Comparison of ENCODE assay signal across 15 mouse cellular contexts in the genomic region with DNA sequence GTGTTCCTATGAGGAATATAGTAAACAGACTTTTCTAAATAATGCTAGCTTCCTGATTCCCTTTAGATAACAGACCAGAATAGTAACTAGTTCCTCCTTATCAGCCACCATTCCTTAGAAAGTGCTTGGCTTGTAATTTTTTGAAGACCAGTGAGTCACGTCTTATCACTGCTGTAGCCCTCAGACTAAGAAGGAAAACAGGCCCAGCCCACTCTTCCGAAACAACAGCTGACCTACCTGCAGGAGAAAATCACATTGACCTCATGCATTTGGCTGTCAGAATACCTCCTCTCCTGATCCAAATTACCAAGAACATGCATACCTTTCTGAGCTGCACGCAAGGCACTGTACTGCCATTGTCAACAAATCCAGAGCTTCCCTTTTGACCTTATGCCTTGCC. TPM values are rescaled to one million over a fixed set of nuclear protein-coding genes. Genes with fewer than 3 reads are reported as not detected.
DNase-seq lines count a peak whose midpoint lies in the region; ATAC-seq lines count a peak whose summit lies in the region.
"Had no signal": no experiment of that assay in that cellular context is flagged by ENCODE, and none has a peak within 500 bp of the region (broad histone marks: within the 10 kb centered on the region; RNA-seq: fewer than 3 reads in every experiment).

No protein-coding gene starts in this region.

- peaks cover 80% of the 10 kb centered on the region for H3K4me1 ChIP-seq in heart, embryonic 13.5 days
- peaks cover 13% of the 10 kb centered on the region for H3K4me1 ChIP-seq in forebrain, embryonic 16.5 days (replicated peaks; ENCODE audit: control insufficient read depth, insufficient read depth, low read length)

- 29% methylated on average over 3 of the region's 3 CpGs for WGBS in heart, embryonic 13.5 days
- 40% methylated on average over 3 of the region's 3 CpGs for WGBS in large intestine, adult 2 months
- WGBS in forebrain, embryonic 16.5 days = 90% methylated on average over 3 of the region's 3 CpGs

- intact Hi-C loops in heart, postnatal 25 days (cut with DNase I) = loop anchor here (2.0 kb wide), 1 partner anchor 31 kb away; no protein-coding TSS in a partner anchor

- no peak overlapping the region for H3K9ac ChIP-seq in heart, embryonic 13.5 days
- no peak overlapping the region for H3K9ac ChIP-seq in forebrain, embryonic 16.5 days (replicated peaks; ENCODE audit: low read depth, low read length)
- H3K9ac ChIP-seq: embryonic facial prominence, embryonic 12.5 days; hindbrain, embryonic 12.5 days had no signal

- no peak for DNase-seq in heart, postnatal 25 days (ENCODE audit: low spot score)
- DNase-seq in lung, postnatal 36 days = peak; percentile 36
- DNase-seq in lung, postnatal 25 days (ENCODE audit: low spot score) = no peak
- peak; percentile 27 for DNase-seq in large intestine, adult 2 months (ENCODE audit: low read depth, low spot score)
- DNase-seq in cerebellum, adult 9-10 months = no peak
- DNase-seq: cerebellum, postnatal 25 days; right cerebral cortex, postnatal 25 days; thymus, postnatal 14 days had no signal

- no peaks in the 10 kb centered on the region for H3K36me3 ChIP-seq in heart, embryonic 13.5 days
- no peaks in the 10 kb centered on the region for H3K36me3 ChIP-seq in forebrain, embryonic 16.5 days (ENCODE audit: control insufficient read depth, insufficient read depth)
- H3K36me3 ChIP-seq: embryonic facial prominence, embryonic 12.5 days; hindbrain, embryonic 12.5 days had no signal

- no peaks in the 10 kb centered on the region for H3K9me3 ChIP-seq in heart, embryonic 13.5 days
- H3K9me3 ChIP-seq in forebrain, embryonic 16.5 days (ENCODE audit: control insufficient read depth, low read length) = no peaks in the 10 kb centered on the region
- H3K9me3 ChIP-seq: embryonic facial prominence, embryonic 12.5 days; hindbrain, embryonic 12.5 days; megakaryocyte, embryonic 14.5 days had no signal

- no peaks in the 10 kb centered on the region for H3K27me3 ChIP-seq in heart, embryonic 13.5 days (replicated peaks)
- H3K27me3 ChIP-seq in forebrain, embryonic 16.5 days (replicated peaks; ENCODE audit: control insufficient read depth, insufficient read depth, low read length) = no peaks in the 10 kb centered on the region
- H3K27me3 ChIP-seq: embryonic facial prominence, embryonic 12.5 days; hindbrain, embryonic 12.5 days; megakaryocyte, embryonic 14.5 days; Patski had no signal

- peak overlapping the region; percentile 90 for H3K27ac ChIP-seq in heart, embryonic 13.5 days (replicated peaks)
- H3K27ac ChIP-seq in forebrain, embryonic 16.5 days (ENCODE audit: low read length) = no peak overlapping the region
- H3K27ac ChIP-seq: embryonic facial prominence, embryonic 12.5 days; hindbrain, embryonic 12.5 days had no signal

- ATAC-seq in heart, embryonic 13.5 days (ENCODE audit: extremely low read depth, insufficient number of reproducible peaks, low FRiP score, low TSS enrichment) = no peak
- no peak for ATAC-seq in forebrain, embryonic 16.5 days
- ATAC-seq: CD4-positive, CD25-positive, alpha-beta regulatory T cell, adult 4 months; Patski had no signal

- H3K4me3 ChIP-seq in heart, embryonic 13.5 days = no peak overlapping the region
- H3K4me3 ChIP-seq in forebrain, embryonic 16.5 days (replicated peaks; ENCODE audit: low read length) = no peak overlapping the region
- H3K4me3 ChIP-seq: embryonic facial prominence, embryonic 12.5 days; hindbrain, embryonic 12.5 days; megakaryocyte, embryonic 14.5 days had no signal

- H3K4me2 ChIP-seq in heart, embryonic 13.5 days = no peak overlapping the region
- no peak overlapping the region for H3K4me2 ChIP-seq in forebrain, embryonic 16.5 days (ENCODE audit: low read length)
- H3K4me2 ChIP-seq: embryonic facial prominence, embryonic 12.5 days; hindbrain, embryonic 12.5 days had no signal

RNA-seq across cellular contexts. Expression of a gene that starts 32.5 kb away (rescaled TPM):
- 13.0 and 13.3 TPM in 2 replicates for polyA plus RNA-seq in heart, embryonic 13.5 days (2015; fragmentation: Nextera tagmentation; extraction: Ambion mirVana)
- 10 to 100 TPM; 34.2 to 35.8 TPM for total RNA-seq in heart, postnatal 25 days (2021)
- polyA plus RNA-seq in large intestine, adult 2 months (2012; rRNA removed) = 8.9 and 9.4 TPM in 2 replicates
- polyA plus RNA-seq in forebrain, embryonic 16.5 days (2015; fragmentation: Nextera tagmentation; extraction: Ambion mirVana) = 41.2 and 41.5 TPM in 2 replicates

Comparison
In these comparisons a context has a peak if more than half of its experiments do, and no peak if none do; other contexts are left out.
1. DNase-seq: peak in lung, postnatal 36 days (single experiment) and large intestine, adult 2 months (single experiment); none in heart, postnatal 25 days (single experiment), lung, postnatal 25 days (single experiment) and cerebellum, adult 9-10 months (single experiment).